Mouse (Mus musculus) adrenal gland, adult (tissue): ENCODE results near the gene Slc16a5.
"Not testable (repeated sequence)": the region's sequence is repeated elsewhere in the genome, so short reads cannot be mapped to it uniquely, and the experiment has no call there.

ENCODE experiments used
- DNase-seq, 2 experiments: peaks; one replicate each; pipeline ENCODE4 v3.0.0; 2022 to 2023; ENCODE audit warnings: low spot score in 1 of 2; ENCODE audit not compliant: inconsistent age in 2 of 2

The Slc16a5 gene

GRCm38 (mm10) chr11:115447321-115447885, 14.9 kb upstream of the Slc16a5 start:
- DNase-seq = peak in 1 of 2 experiments; percentile 44

- peak in 1 of 2 experiments; percentile 31 for DNase-seq
Measured at GRCm38 (mm10) chr11:115448075-115448474, 14.2 kb upstream of the Slc16a5 start.

GRCm38 (mm10) chr11:115448998-115449397, 13.3 kb upstream of the Slc16a5 start:
- no peak for DNase-seq

- peak; percentile 52 to 83 for DNase-seq
Measured at GRCm38 (mm10) chr11:115450176-115450575, 12.1 kb upstream of the Slc16a5 start.

- peak in 1 of 2 experiments; percentile 37 for DNase-seq
Measured at GRCm38 (mm10) chr11:115451781-115452241, 10.5 kb upstream of the Slc16a5 start.

GRCm38 (mm10) chr11:115452281-115452860, 9.9 kb upstream of the Slc16a5 start:
- no peak for DNase-seq

GRCm38 (mm10) chr11:115453306-115453705, 9.0 kb upstream of the Slc16a5 start:
- peak in 1 of 2 experiments; percentile 48 for DNase-seq

GRCm38 (mm10) chr11:115454822-115455221, 7.5 kb upstream of the Slc16a5 start:
- not testable (repeated sequence) for DNase-seq

GRCm38 (mm10) chr11:115455619-115456018, 6.7 kb upstream of the Slc16a5 start:
- no peak for DNase-seq

- no peak for DNase-seq
Measured at GRCm38 (mm10) chr11:115456182-115456581, 6.1 kb upstream of the Slc16a5 start.

- no peak for DNase-seq
Measured at GRCm38 (mm10) chr11:115457405-115457804, 4.9 kb upstream of the Slc16a5 start.

GRCm38 (mm10) chr11:115460976-115461375, 1.3 kb upstream of the Slc16a5 start:
- no peak for DNase-seq

GRCm38 (mm10) chr11:115461846-115462242, 430 bp upstream of the Slc16a5 start:
- DNase-seq = peak in 1 of 2 experiments; percentile 27

GRCm38 (mm10) chr11:115463397-115463796, 1.1 kb downstream of the Slc16a5 start:
- peak in 1 of 2 experiments; percentile 70 for DNase-seq

- DNase-seq = peak in 1 of 2 experiments; percentile 21
Measured at GRCm38 (mm10) chr11:115464851-115465250, 2.6 kb downstream of the Slc16a5 start.

GRCm38 (mm10) chr11:115467217-115467618, 4.9 kb downstream of the Slc16a5 start:
- no peak for DNase-seq

- peak in 1 of 2 experiments; percentile 67 for DNase-seq
Measured at GRCm38 (mm10) chr11:115472183-115472582, 9.9 kb downstream of the Slc16a5 start.

- DNase-seq = peak; percentile 92 to 98
Measured at GRCm38 (mm10) chr11:115473626-115474275, 11.5 kb downstream of the Slc16a5 start.

- DNase-seq = peak; percentile 97 to 99
Measured at GRCm38 (mm10) chr11:115475025-115475757, 12.9 kb downstream of the Slc16a5 start, which contains the start of gene Armc7. Gene Armc7, plus strand, starts transcription at chr11:115475667.

- no peak for DNase-seq
Measured at GRCm38 (mm10) chr11:115475758-115476237, 13.5 kb downstream of the Slc16a5 start.

GRCm38 (mm10) chr11:115476630-115477029, 14.4 kb downstream of the Slc16a5 start:
- not testable (repeated sequence) for DNase-seq
